Mouse (Mus musculus) lung, embryonic 15.5 days (tissue): ENCODE data around the gene Rogdi. TPM values are rescaled to one million over a fixed set of nuclear protein-coding genes. Genes with fewer than 3 reads are reported as not detected.

Source experiments
- ATAC-seq: fragments of 200-750 bp; cut with Nextera tagmentation; 2 replicates; pipeline ENCODE4 v1.8.0; 2017; ENCODE audit warnings: moderate number of reproducible peaks, borderline replicate concordance; ENCODE audit not compliant: low FRiP score, low TSS enrichment; ENCODE audit errors: extremely low read depth
- H3K27ac ChIP-seq: fragments of 300-500 bp; sonication (generic); 2 replicates; pipeline ENCODE4 v1.5.1; 2015; ENCODE audit warnings: moderate library complexity, mild to moderate bottlenecking, inconsistent platforms
- H3K27me3 ChIP-seq: fragments of 300-500 bp; sonication (generic); 2 replicates; pipeline ENCODE4 v1.6.1; 2015; ENCODE audit warnings: inconsistent platforms
- H3K36me3 ChIP-seq: fragments of 300-500 bp; sonication (generic); 2 replicates; pipeline ENCODE4 v1.6.1; 2015; ENCODE audit warnings: inconsistent platforms
- H3K4me1 ChIP-seq: fragments of 300-500 bp; sonication (generic); 2 replicates; pipeline ENCODE4 v1.6.1; 2015; ENCODE audit warnings: inconsistent platforms
- H3K4me2 ChIP-seq: fragments of 300-500 bp; sonication (generic); 2 replicates; pipeline ENCODE4 v1.6.1; 2015; ENCODE audit warnings: inconsistent platforms, mild to moderate bottlenecking, moderate library complexity
- H3K4me3 ChIP-seq: fragments of 300-500 bp; sonication (generic); 2 replicates; pipeline ENCODE4 v1.5.1; 2015; ENCODE audit warnings: mild to moderate bottlenecking, inconsistent platforms
- H3K9ac ChIP-seq: fragments of 300-500 bp; sonication (generic); 2 replicates; pipeline ENCODE4 v1.6.1; 2015; ENCODE audit warnings: inconsistent platforms
- H3K9me3 ChIP-seq: fragments of 300-500 bp; sonication (generic); 2 replicates; pipeline ENCODE4 v1.6.1; 2016; ENCODE audit warnings: inconsistent platforms
- WGBS: fragments of 180-500 bp; shearing (Covaris S2); methylation state at CpG from one replicate; pipeline ENCODE4 v1.1.7; 2015; 5-methylcytosine and 5-hydroxymethylcytosine counted together
- polyA plus RNA-seq: library from polyadenylated mRNA; unstranded; fragments of >200 nt; fragmentation: Nextera tagmentation; extraction: Ambion mirVana; gene quantifications from 2 replicates; pipeline ENCODE4 v1.2.1, GENCODE M21; 2015

Rogdi gene
- polyA plus RNA-seq, 1 experiment from 2014 or later: 60.3 TPM

GRCm38 (mm10) chr16:4979755-4980380 lies 33.5 kb downstream of the Rogdi start:
- no peak for ATAC-seq
- Histone ChIP-seq H3K36me3 (no peaks in the 10 kb centered on the region), H3K27me3 (no peaks in the 10 kb centered on the region), H3K9me3 (no peaks in the 10 kb centered on the region), H3K27ac (no peak overlapping the region), H3K4me3 (no peak overlapping the region), H3K4me1 (0 out of 2 replicates have a peak, but pooled peaks cover 3% of the 10 kb centered on the region), H3K9ac (no peak overlapping the region), H3K4me2 (no peak overlapping the region)
- WGBS: 66% methylated on average over 4 of the region's 4 CpGs

- no peak overlapping the region for H3K4me2 ChIP-seq
- WGBS: 34% methylated on average over 5 of the region's 5 CpGs
- no peaks in the 10 kb centered on the region for H3K9me3 ChIP-seq
- no peak overlapping the region for H3K4me3 ChIP-seq
- H3K9ac ChIP-seq: no peak overlapping the region
- ATAC-seq: peak; percentile 19; the same call in 1 of the 2 replicates
- H3K27me3 ChIP-seq: no peaks in the 10 kb centered on the region
- H3K4me1 ChIP-seq: 0 out of 2 replicates have a peak, but pooled peaks cover 3% of the 10 kb centered on the region
- no peaks in the 10 kb centered on the region for H3K36me3 ChIP-seq
- no peak overlapping the region for H3K27ac ChIP-seq
Measured at GRCm38 (mm10) chr16:4978275-4979051, 34.9 kb downstream of the Rogdi start.

GRCm38 (mm10) chr16:4976180-4976579 lies 37.2 kb downstream of the Rogdi start:
- H3K27ac ChIP-seq: no peak overlapping the region
- no peaks in the 10 kb centered on the region for H3K27me3 ChIP-seq
- no peaks in the 10 kb centered on the region for H3K36me3 ChIP-seq
- ATAC-seq: no peak
- 0 out of 2 replicates have a peak, but pooled peaks cover 3% of the 10 kb centered on the region for H3K4me1 ChIP-seq
- no peak overlapping the region for H3K4me3 ChIP-seq
- H3K9me3 ChIP-seq: no peaks in the 10 kb centered on the region
- WGBS: 57% methylated on average over 2 of the region's 2 CpGs
- no peak overlapping the region for H3K4me2 ChIP-seq
- H3K9ac ChIP-seq: no peak overlapping the region

- WGBS: 86% methylated on average over 5 of the region's 5 CpGs
Measured at GRCm38 (mm10) chr16:4974521-4974920, 38.8 kb downstream of the Rogdi start.

GRCm38 (mm10) chr16:4971626-4972025 lies 41.7 kb downstream of the Rogdi start:
- no peaks in the 10 kb centered on the region for H3K4me1 ChIP-seq
- WGBS: 41% methylated on average over 4 of the region's 4 CpGs
- H3K27me3 ChIP-seq: no peaks in the 10 kb centered on the region
- no peak overlapping the region; the same call in 1 of the 2 replicates for H3K9ac ChIP-seq
- no peak overlapping the region for H3K4me3 ChIP-seq
- peak overlapping the region; percentile 65 for H3K27ac ChIP-seq
- no peaks in the 10 kb centered on the region for H3K36me3 ChIP-seq
- ATAC-seq: peak; percentile 39; the same call in 1 of the 2 replicates
- H3K9me3 ChIP-seq: no peaks in the 10 kb centered on the region
- H3K4me2 ChIP-seq: no peak overlapping the region

More at GRCm38 (mm10) chr16:4974521-4974920, 38.8 kb downstream of the Rogdi start:
- Histone ChIP-seq H3K36me3 (no peaks in the 10 kb centered on the region), H3K4me1 (0 out of 2 replicates have a peak, but pooled peaks cover 3% of the 10 kb centered on the region), H3K27ac (no peak overlapping the region), H3K4me2 (no peak overlapping the region), H3K9ac (no peak overlapping the region), H3K27me3 (no peaks in the 10 kb centered on the region), H3K4me3 (no peak overlapping the region), H3K9me3 (no peaks in the 10 kb centered on the region)
- no peak for ATAC-seq

GRCm38 (mm10) chr16:4969055-4969843 lies 44.1 kb downstream of the Rogdi start:
- 76% methylated on average over 5 of the region's 5 CpGs for WGBS
- H3K9ac ChIP-seq: no peak overlapping the region
- ATAC-seq: no peak

GRCm38 (mm10) chr16:4968426-4968825 lies 44.9 kb downstream of the Rogdi start:
- Histone ChIP-seq H3K27me3 (no peaks in the 10 kb centered on the region), H3K4me3 (no peak overlapping the region), H3K9ac (no peak overlapping the region), H3K36me3 (no peaks in the 10 kb centered on the region), H3K4me1 (peaks cover 6% of the 10 kb centered on the region), H3K27ac (no peak overlapping the region), H3K4me2 (no peak overlapping the region), H3K9me3 (no peaks in the 10 kb centered on the region)
- ATAC-seq: no peak
- 72% methylated on average over 3 of the region's 3 CpGs for WGBS

More at GRCm38 (mm10) chr16:4969055-4969843, 44.1 kb downstream of the Rogdi start:
- Histone ChIP-seq H3K9me3 (no peaks in the 10 kb centered on the region), H3K4me1 (peaks cover 5% of the 10 kb centered on the region; the same call in 1 of the 2 replicates), H3K4me2 (no peak overlapping the region), H3K27me3 (no peaks in the 10 kb centered on the region), H3K4me3 (no peak overlapping the region), H3K27ac (0 out of 2 replicates have a peak overlapping the region, but pooled peaks have one; percentile 6), H3K36me3 (no peaks in the 10 kb centered on the region)

GRCm38 (mm10) chr16:4965392-4966129 lies 47.8 kb downstream of the Rogdi start:
- Histone ChIP-seq H3K36me3 (no peaks in the 10 kb centered on the region), H3K9me3 (no peaks in the 10 kb centered on the region), H3K27me3 (no peaks in the 10 kb centered on the region), H3K4me3 (peak overlapping the region; percentile 82; the same call in 1 of the 2 replicates), H3K4me1 (peaks cover 20% of the 10 kb centered on the region), H3K4me2 (peak overlapping the region; percentile 70), H3K9ac (no peak overlapping the region), H3K27ac (no peak overlapping the region)
- ATAC-seq: no peak
- 88% methylated on average over 8 of the region's 8 CpGs for WGBS

- Histone ChIP-seq H3K27me3 (no peaks in the 10 kb centered on the region), H3K9ac (peak overlapping the region; percentile 78), H3K9me3 (no peaks in the 10 kb centered on the region), H3K36me3 (no peaks in the 10 kb centered on the region), H3K4me1 (peaks cover 20% of the 10 kb centered on the region), H3K4me3 (peak overlapping the region; percentile 82), H3K27ac (peak overlapping the region; percentile 79), H3K4me2 (peak overlapping the region; percentile 70)
- 17% methylated on average over 13 of the region's 13 CpGs for WGBS
- no peak for ATAC-seq
Measured at GRCm38 (mm10) chr16:4964731-4965391, 48.5 kb downstream of the Rogdi start.

GRCm38 (mm10) chr16:4963797-4964709 lies 49.3 kb downstream of the Rogdi start, which contains the start of gene Anks3:
TSS of gene Anks3 (minus strand) at chr16:4964205.
- Histone ChIP-seq H3K9me3 (no peaks in the 10 kb centered on the region), H3K27ac (peak within 1 kb of the TSS; percentile 79), H3K4me2 (peak within 1 kb of the TSS; percentile 70), H3K4me1 (peaks cover 20% of the 10 kb centered on the region), H3K27me3 (no peaks in the 10 kb centered on the region), H3K36me3 (peaks cover 5% of the 10 kb centered on the region; the same call in 1 of the 2 replicates), H3K4me3 (peak within 1 kb of the TSS; percentile 82), H3K9ac (peak within 1 kb of the TSS; percentile 78)
- WGBS: under 1% methylated on average over 75 of the region's 76 CpGs
- peak; percentile 98 for ATAC-seq
